Mouse (Mus musculus): Measurements from ENCODE around the gene Srbd1. TPM values are rescaled to one million over a fixed set of nuclear protein-coding genes. Genes with fewer than 3 reads are reported as not detected.
A peak's percentile ranks its signal among the peaks of the same experiment; 100 is the strongest.

Srbd1 gene
- polyA plus RNA-seq, 1 experiment from 2014 or later: 9.1 TPM

DNA sequence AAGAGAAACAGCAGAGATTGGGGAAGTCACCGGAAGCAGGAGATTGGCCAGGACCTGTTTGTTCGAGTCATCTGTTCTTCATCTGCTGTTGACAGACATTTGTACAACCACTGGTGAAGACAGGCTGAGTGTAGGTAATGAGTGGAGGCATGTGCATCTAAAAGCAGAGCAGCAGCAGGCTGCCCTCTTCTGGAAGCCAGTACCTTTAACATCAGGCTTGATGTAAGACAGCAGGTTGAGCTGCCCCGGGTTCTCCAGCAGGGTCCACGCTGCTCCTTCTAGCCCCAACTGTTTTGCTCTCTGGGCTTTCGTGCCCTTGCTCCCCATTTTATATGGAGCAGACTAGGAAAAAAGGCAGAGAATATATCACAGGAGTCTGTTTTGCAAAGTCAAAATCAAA, 19.1 kb downstream of the Srbd1 start:
- Histone ChIP-seq H3K4me2 (ENCODE audit: low read length) (no peak overlapping the region), H3K36me3 (ENCODE audit: control insufficient read depth, insufficient read depth, low read length) (peaks cover 33% of the 10 kb centered on the region), H3K27me3 (ENCODE audit: control insufficient read depth, insufficient read depth, low read length) (no peaks in the 10 kb centered on the region), H3K27ac (replicated peaks; ENCODE audit: low read depth, low read length) (no peak overlapping the region), H3K9me3 (ENCODE audit: control insufficient read depth, low read length) (no peaks in the 10 kb centered on the region), H3K4me1 (ENCODE audit: control insufficient read depth, insufficient read depth, low read length) (no peaks in the 10 kb centered on the region), H3K4me3 (replicated peaks; ENCODE audit: low read depth, low read length) (no peak overlapping the region), H3K9ac (replicated peaks; ENCODE audit: low read length) (no peak overlapping the region)
- 93% methylated on average over 5 of the region's 5 CpGs for WGBS
- no peak for ATAC-seq (ENCODE audit: low FRiP score, low TSS enrichment)
- DNase-seq: no peak

DNA sequence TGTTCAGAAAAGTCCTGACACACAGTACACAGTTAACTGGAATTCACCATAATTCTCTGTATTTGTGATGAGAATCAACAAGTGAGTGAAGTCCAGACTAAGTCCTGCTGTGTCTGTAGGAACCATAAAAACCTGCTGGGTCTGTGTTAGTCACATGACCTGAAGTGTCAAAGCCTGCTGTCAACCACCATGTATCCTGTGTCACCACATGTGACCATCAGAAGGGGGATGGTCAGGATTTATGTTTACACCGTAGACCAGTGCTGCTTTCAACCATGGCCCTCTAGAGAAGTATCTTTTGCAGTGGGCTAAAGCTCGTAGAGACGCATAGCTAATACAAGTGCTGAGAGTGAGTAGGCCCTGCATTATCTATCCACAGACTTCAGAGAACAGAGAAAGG, 21.8 kb downstream of the Srbd1 start:
- ATAC-seq (ENCODE audit: low FRiP score, low TSS enrichment): no peak
- Histone ChIP-seq H3K4me3 (replicated peaks; ENCODE audit: low read depth, low read length) (no peak overlapping the region), H3K4me1 (ENCODE audit: control insufficient read depth, insufficient read depth, low read length) (no peaks in the 10 kb centered on the region), H3K27ac (replicated peaks; ENCODE audit: low read depth, low read length) (no peak overlapping the region), H3K9ac (replicated peaks; ENCODE audit: low read length) (no peak overlapping the region), H3K9me3 (ENCODE audit: control insufficient read depth, low read length) (no peaks in the 10 kb centered on the region), H3K4me2 (ENCODE audit: low read length) (no peak overlapping the region), H3K36me3 (ENCODE audit: control insufficient read depth, insufficient read depth, low read length) (peaks cover 22% of the 10 kb centered on the region), H3K27me3 (ENCODE audit: control insufficient read depth, insufficient read depth, low read length) (no peaks in the 10 kb centered on the region)
- 97% methylated on average over 3 of the region's 3 CpGs for WGBS
- DNase-seq: no peak

DNA sequence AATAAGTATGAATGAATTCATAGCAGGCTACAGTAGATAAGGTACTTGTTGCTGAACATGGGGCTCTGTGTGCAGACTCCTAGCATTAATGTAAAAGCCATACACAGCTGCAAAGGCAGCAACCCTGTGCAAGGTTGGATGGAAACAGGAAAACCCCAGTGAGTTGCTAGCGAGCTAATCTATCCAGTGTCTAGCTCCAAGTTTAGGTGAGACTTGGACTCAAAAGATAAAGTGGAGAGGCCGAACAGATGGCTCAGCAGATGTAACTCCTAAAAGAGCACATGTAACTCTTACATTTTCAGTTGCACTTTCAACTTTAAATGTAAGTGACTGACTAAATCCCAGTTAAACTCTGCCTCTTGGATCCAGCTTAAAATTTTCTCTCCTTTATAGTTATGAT, 48.1 kb downstream of the Srbd1 start:
- no peak overlapping the region for H3K9ac ChIP-seq (replicated peaks; ENCODE audit: low read length)
- H3K4me2 ChIP-seq (ENCODE audit: low read length): no peak overlapping the region
- H3K4me1 ChIP-seq (ENCODE audit: control insufficient read depth, insufficient read depth, low read length): no peaks in the 10 kb centered on the region
- no peak overlapping the region for H3K27ac ChIP-seq (replicated peaks; ENCODE audit: low read depth, low read length)
- ATAC-seq (ENCODE audit: low FRiP score, low TSS enrichment) (no peak), DNase-seq (no peak)
- H3K9me3 ChIP-seq (ENCODE audit: control insufficient read depth, low read length): no peaks in the 10 kb centered on the region
- peaks cover 22% of the 10 kb centered on the region; the same call in 1 of the 2 replicates for H3K36me3 ChIP-seq (ENCODE audit: control insufficient read depth, insufficient read depth, low read length)
- no peak overlapping the region for H3K4me3 ChIP-seq (replicated peaks; ENCODE audit: low read depth, low read length)
- 91% methylated on average over 2 of the region's 2 CpGs for WGBS
- H3K27me3 ChIP-seq (ENCODE audit: control insufficient read depth, insufficient read depth, low read length): no peaks in the 10 kb centered on the region

DNA sequence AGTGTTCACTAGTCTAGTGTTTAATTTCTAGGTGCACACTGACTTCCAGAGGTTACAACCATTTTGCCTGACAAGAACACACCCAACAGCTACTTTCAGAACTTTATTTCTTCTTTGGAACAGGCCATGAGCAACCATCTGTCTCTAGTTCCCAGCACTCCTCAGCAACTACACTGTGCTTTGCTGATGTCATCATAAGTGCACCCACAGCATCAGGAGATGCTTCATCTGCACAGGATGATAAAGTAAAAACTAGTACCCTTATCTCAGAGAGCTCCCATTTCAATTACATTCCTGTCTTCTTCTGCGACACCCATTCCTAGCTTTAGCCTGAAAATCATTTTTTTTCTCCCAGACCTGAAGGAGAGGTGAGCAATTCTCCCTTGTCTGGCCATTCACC, 51.9 kb downstream of the Srbd1 start:
- Histone ChIP-seq H3K4me3 (replicated peaks; ENCODE audit: low read depth, low read length) (no peak overlapping the region), H3K9ac (replicated peaks; ENCODE audit: low read length) (no peak overlapping the region), H3K27ac (replicated peaks; ENCODE audit: low read depth, low read length) (no peak overlapping the region), H3K27me3 (ENCODE audit: control insufficient read depth, insufficient read depth, low read length) (no peaks in the 10 kb centered on the region), H3K4me1 (ENCODE audit: control insufficient read depth, insufficient read depth, low read length) (no peaks in the 10 kb centered on the region), H3K9me3 (ENCODE audit: control insufficient read depth, low read length) (no peaks in the 10 kb centered on the region), H3K36me3 (ENCODE audit: control insufficient read depth, insufficient read depth, low read length) (peaks cover 15% of the 10 kb centered on the region; the same call in 1 of the 2 replicates), H3K4me2 (ENCODE audit: low read length) (no peak overlapping the region)
- no peak for ATAC-seq (ENCODE audit: low FRiP score, low TSS enrichment)
- 92% methylated on average over 1 of the region's 1 CpGs for WGBS
- no peak for DNase-seq

DNA sequence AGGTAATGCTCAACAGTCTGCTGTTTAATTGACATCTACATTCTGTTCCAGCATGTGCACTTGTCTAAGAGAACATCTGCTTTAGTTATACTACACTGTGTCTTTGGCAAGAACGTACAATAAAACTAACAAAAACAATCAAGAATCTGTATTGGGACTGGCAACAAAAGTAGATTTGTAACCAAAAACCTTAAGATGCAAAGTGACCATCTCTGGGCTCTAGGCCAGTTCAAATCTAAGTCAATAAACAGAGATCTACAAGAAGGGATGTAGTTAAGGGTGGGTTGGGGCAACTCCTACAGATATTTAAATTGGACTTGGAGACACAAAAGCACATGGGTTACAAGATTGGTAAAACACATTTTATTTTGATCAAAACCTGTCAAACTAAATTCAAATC, 53.3 kb downstream of the Srbd1 start:
- no peak overlapping the region for H3K9ac ChIP-seq (replicated peaks; ENCODE audit: low read length)
- whole genome bisulfite sequencing: 88% methylated on average over 1 of the region's 1 CpGs
- H3K27ac ChIP-seq (replicated peaks; ENCODE audit: low read depth, low read length): no peak overlapping the region
- no peak overlapping the region for H3K4me3 ChIP-seq (replicated peaks; ENCODE audit: low read depth, low read length)
- no peaks in the 10 kb centered on the region for H3K27me3 ChIP-seq (ENCODE audit: control insufficient read depth, insufficient read depth, low read length)
- peaks cover 3% of the 10 kb centered on the region; the same call in 1 of the 2 replicates for H3K36me3 ChIP-seq (ENCODE audit: control insufficient read depth, insufficient read depth, low read length)
- no peaks in the 10 kb centered on the region for H3K9me3 ChIP-seq (ENCODE audit: control insufficient read depth, low read length)
- ATAC-seq (ENCODE audit: low FRiP score, low TSS enrichment): no peak
- DNase-seq: no peak
- no peak overlapping the region for H3K4me2 ChIP-seq (ENCODE audit: low read length)
- H3K4me1 ChIP-seq (ENCODE audit: control insufficient read depth, insufficient read depth, low read length): no peaks in the 10 kb centered on the region

DNA sequence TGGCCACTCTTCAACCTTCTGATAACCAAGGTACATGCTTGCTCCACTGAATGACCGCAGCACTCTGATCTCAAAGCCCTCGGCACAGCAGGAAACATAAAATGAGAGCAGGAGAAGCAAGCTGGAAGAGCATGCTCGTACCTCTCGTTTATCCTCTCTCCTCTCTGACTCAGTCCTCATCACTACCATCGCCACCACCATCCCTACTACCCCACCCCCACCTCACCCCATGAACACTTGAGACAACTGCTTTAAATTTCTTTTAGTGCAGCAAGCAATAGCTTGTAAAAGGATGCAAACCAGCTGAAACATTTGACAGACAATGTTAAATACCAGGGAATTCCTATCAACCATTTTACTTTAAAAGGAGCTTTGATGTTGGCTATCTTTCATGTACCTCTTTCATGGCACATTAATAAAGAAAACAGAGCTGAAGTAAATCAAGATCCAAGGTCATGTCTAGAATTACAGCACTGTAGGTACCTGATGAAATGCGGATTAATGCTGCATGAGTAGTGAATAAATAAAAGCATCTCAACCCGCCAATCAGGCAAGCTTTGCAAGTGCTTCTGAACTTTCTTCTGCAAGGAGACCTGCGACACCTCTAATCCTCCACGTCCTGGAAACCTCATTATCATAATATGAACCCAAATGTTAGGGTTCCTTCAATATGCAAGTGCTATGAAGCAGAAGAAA, 54.9 kb downstream of the Srbd1 start:
- Histone ChIP-seq H3K9me3 (ENCODE audit: control insufficient read depth, low read length) (no peaks in the 10 kb centered on the region), H3K4me1 (ENCODE audit: control insufficient read depth, insufficient read depth, low read length) (no peaks in the 10 kb centered on the region), H3K36me3 (ENCODE audit: control insufficient read depth, insufficient read depth, low read length) (no peaks in the 10 kb centered on the region), H3K4me3 (replicated peaks; ENCODE audit: low read depth, low read length) (no peak overlapping the region), H3K27ac (replicated peaks; ENCODE audit: low read depth, low read length) (no peak overlapping the region), H3K27me3 (ENCODE audit: control insufficient read depth, insufficient read depth, low read length) (no peaks in the 10 kb centered on the region), H3K4me2 (ENCODE audit: low read length) (no peak overlapping the region), H3K9ac (replicated peaks; ENCODE audit: low read length) (no peak overlapping the region)
- DNase-seq (no peak), ATAC-seq (ENCODE audit: low FRiP score, low TSS enrichment) (no peak)
- 52% methylated on average over 9 of the region's 9 CpGs for WGBS

DNA sequence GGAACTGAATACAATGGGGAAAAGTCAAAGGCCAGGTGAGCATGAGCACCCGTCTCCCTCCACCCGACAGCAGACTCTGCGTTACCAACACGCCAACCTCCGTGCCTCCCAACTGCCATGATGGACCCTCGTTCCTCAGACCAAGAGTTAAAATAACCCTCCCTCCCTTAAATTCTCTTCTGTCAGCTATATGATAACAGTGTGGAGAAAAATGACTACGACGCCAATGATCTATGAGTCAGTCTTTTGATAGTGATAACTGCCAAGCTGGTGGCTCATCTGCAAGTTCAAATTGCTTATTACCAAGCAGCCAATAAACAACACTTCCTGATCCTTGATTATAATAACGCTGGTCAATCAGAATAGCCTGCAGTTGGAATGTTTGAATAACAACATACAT, 57.1 kb downstream of the Srbd1 start:
- no peaks in the 10 kb centered on the region for H3K27me3 ChIP-seq (ENCODE audit: control insufficient read depth, insufficient read depth, low read length)
- whole genome bisulfite sequencing: 93% methylated on average over 9 of the region's 9 CpGs
- DNase-seq (no peak), ATAC-seq (ENCODE audit: low FRiP score, low TSS enrichment) (no peak)
- H3K4me2 ChIP-seq (ENCODE audit: low read length): no peak overlapping the region
- no peaks in the 10 kb centered on the region for H3K9me3 ChIP-seq (ENCODE audit: control insufficient read depth, low read length)
- H3K36me3 ChIP-seq (ENCODE audit: control insufficient read depth, insufficient read depth, low read length): no peaks in the 10 kb centered on the region
- no peak overlapping the region for H3K9ac ChIP-seq (replicated peaks; ENCODE audit: low read length)
- peaks cover 5% of the 10 kb centered on the region; the same call in 1 of the 2 replicates for H3K4me1 ChIP-seq (ENCODE audit: control insufficient read depth, insufficient read depth, low read length)
- H3K27ac ChIP-seq (replicated peaks; ENCODE audit: low read depth, low read length): no peak overlapping the region
- H3K4me3 ChIP-seq (replicated peaks; ENCODE audit: low read depth, low read length): no peak overlapping the region

DNA sequence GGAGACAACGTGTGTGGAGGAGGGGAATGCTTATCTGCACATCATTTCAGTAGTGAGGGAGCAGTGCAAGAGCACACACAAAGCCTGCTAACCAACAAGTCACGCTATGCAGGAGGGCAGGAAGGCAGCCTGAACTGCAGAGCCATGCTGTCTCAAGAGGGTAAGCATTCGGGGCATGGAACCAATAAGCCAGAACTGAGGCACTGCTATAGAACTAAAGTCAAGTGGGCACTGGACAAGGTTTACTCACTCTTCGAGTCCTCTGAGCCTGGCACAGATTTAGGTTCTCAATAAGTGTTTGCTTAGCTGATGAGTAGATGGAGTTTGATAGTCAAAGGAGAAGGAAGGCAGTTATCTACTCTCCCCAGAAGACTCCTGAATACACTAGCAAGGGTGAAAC, 58.8 kb downstream of the Srbd1 start:
- no peak for ATAC-seq (ENCODE audit: low FRiP score, low TSS enrichment)
- 90% methylated on average over 4 of the region's 4 CpGs for WGBS

DNA sequence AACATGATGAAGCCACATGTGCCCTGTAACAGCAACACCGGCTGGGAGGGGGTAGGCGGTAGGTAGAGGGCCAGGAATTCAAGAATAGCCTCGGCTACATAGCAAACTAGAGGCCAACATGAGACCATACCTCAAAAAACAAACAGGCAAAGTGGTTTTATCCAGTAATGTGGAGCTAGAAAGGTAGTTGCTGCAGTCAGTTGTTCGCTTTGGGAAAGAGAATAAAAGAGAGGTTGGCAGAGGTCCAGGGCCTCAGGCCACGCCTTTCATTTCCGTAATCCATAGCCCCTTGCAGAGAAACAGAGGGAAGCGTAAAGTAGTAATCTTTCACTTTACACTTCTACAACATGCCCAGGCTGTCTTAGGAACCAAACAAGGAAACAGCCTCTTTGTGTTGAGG, 61.8 kb downstream of the Srbd1 start:
- H3K4me1 ChIP-seq (ENCODE audit: control insufficient read depth, insufficient read depth, low read length): peaks cover 5% of the 10 kb centered on the region; the same call in 1 of the 2 replicates
- no peak overlapping the region for H3K4me3 ChIP-seq (replicated peaks; ENCODE audit: low read depth, low read length)
- no peak for ATAC-seq (ENCODE audit: low FRiP score, low TSS enrichment)
- DNase-seq: peak; percentile 50
- no peaks in the 10 kb centered on the region for H3K27me3 ChIP-seq (ENCODE audit: control insufficient read depth, insufficient read depth, low read length)
- no peak overlapping the region for H3K4me2 ChIP-seq (ENCODE audit: low read length)
- no peak overlapping the region for H3K9ac ChIP-seq (replicated peaks; ENCODE audit: low read length)
- H3K27ac ChIP-seq (replicated peaks; ENCODE audit: low read depth, low read length): no peak overlapping the region
- 0 out of 2 replicates have a peak, but pooled peaks cover 3% of the 10 kb centered on the region for H3K36me3 ChIP-seq (ENCODE audit: control insufficient read depth, insufficient read depth, low read length)
- 62% methylated on average over 7 of the region's 7 CpGs for WGBS
- no peaks in the 10 kb centered on the region for H3K9me3 ChIP-seq (ENCODE audit: control insufficient read depth, low read length)

More for the DNA sequence above, 58.8 kb downstream of the Srbd1 start:
- Histone ChIP-seq H3K4me1 (ENCODE audit: control insufficient read depth, insufficient read depth, low read length) (peaks cover 5% of the 10 kb centered on the region; the same call in 1 of the 2 replicates), H3K36me3 (ENCODE audit: control insufficient read depth, insufficient read depth, low read length) (no peaks in the 10 kb centered on the region), H3K27ac (replicated peaks; ENCODE audit: low read depth, low read length) (no peak overlapping the region), H3K9ac (replicated peaks; ENCODE audit: low read length) (no peak overlapping the region), H3K9me3 (ENCODE audit: control insufficient read depth, low read length) (no peaks in the 10 kb centered on the region), H3K4me2 (ENCODE audit: low read length) (no peak overlapping the region), H3K27me3 (ENCODE audit: control insufficient read depth, insufficient read depth, low read length) (no peaks in the 10 kb centered on the region), H3K4me3 (replicated peaks; ENCODE audit: low read depth, low read length) (no peak overlapping the region)
- no peak for DNase-seq
